Mouse (Mus musculus) telencephalon, adult 2 months (tissue): ENCODE measurements around the gene Psmd7.
A peak's percentile ranks its signal among the peaks of the same experiment; 100 is the strongest.
"Not testable (repeated sequence)": the region's sequence is repeated elsewhere in the genome, so short reads cannot be mapped to it uniquely, and the experiment has no call there.

Experiments
- DNase-seq: peaks from one replicate; pipeline ENCODE4 v3.0.0-alpha.2; 2011; ENCODE audit warnings: low read depth, low spot score

Gene Psmd7

GRCm38 (mm10) chr8:107587995-107588780, at the start of gene Psmd7:
TSS of gene Psmd7 (minus strand) at chr8:107588464.
- peak; percentile 90 for DNase-seq

GRCm38 (mm10) chr8:107633734-107634133, 45.5 kb upstream of the Psmd7 start:
- DNase-seq: no peak

GRCm38 (mm10) chr8:107629701-107630100, 41.4 kb upstream of the Psmd7 start:
- DNase-seq: no peak

- no peak for DNase-seq
Measured at GRCm38 (mm10) chr8:107628501-107629149, 40.4 kb upstream of the Psmd7 start.

GRCm38 (mm10) chr8:107627881-107628280, 39.6 kb upstream of the Psmd7 start:
- no peak for DNase-seq

- DNase-seq: not testable (repeated sequence)
Measured at GRCm38 (mm10) chr8:107624301-107624700, 36.0 kb upstream of the Psmd7 start.

- no peak for DNase-seq
Measured at GRCm38 (mm10) chr8:107621930-107622623, 33.8 kb upstream of the Psmd7 start.

- DNase-seq: no peak
Measured at GRCm38 (mm10) chr8:107621136-107621535, 32.9 kb upstream of the Psmd7 start.

GRCm38 (mm10) chr8:107618499-107618898, 30.2 kb upstream of the Psmd7 start:
- DNase-seq: no peak

- no peak for DNase-seq
Measured at GRCm38 (mm10) chr8:107613411-107613810, 25.1 kb upstream of the Psmd7 start.

GRCm38 (mm10) chr8:107610845-107611244, 22.6 kb upstream of the Psmd7 start:
- DNase-seq: no peak

- no peak for DNase-seq
Measured at GRCm38 (mm10) chr8:107608751-107609150, 20.5 kb upstream of the Psmd7 start.

GRCm38 (mm10) chr8:107603026-107603425, 14.8 kb upstream of the Psmd7 start:
- no peak for DNase-seq

GRCm38 (mm10) chr8:107599691-107600090, 11.4 kb upstream of the Psmd7 start:
- DNase-seq: no peak

GRCm38 (mm10) chr8:107597731-107598130, 9.5 kb upstream of the Psmd7 start:
- no peak for DNase-seq

GRCm38 (mm10) chr8:107594817-107595216, 6.6 kb upstream of the Psmd7 start:
- DNase-seq: no peak

- no peak for DNase-seq
Measured at GRCm38 (mm10) chr8:107593967-107594729, 5.9 kb upstream of the Psmd7 start.

GRCm38 (mm10) chr8:107587429-107587994, 752 bp downstream of the Psmd7 start:
- DNase-seq: no peak

GRCm38 (mm10) chr8:107582136-107582535, 6.1 kb downstream of the Psmd7 start:
- DNase-seq: no peak

- no peak for DNase-seq
Measured at GRCm38 (mm10) chr8:107581536-107581935, 6.7 kb downstream of the Psmd7 start.

- DNase-seq: no peak
Measured at GRCm38 (mm10) chr8:107580879-107581278, 7.4 kb downstream of the Psmd7 start.
